Mouse (Mus musculus): ENCODE data around the gene Tex22.

GRCm38 (mm10) chr12:113028067-113028466 lies 46.2 kb upstream of the Tex22 start:
- TF ChIP-seq GATA1 (IDR thresholded peaks at IDR 0.05; ENCODE audit: borderline replicate concordance, low read length) (no peak), FLI1 (IDR thresholded peaks at IDR 0.05; ENCODE audit: low read length) (no peak)
